8 mouse cellular contexts compared by ENCODE assay signal in the genomic region with DNA sequence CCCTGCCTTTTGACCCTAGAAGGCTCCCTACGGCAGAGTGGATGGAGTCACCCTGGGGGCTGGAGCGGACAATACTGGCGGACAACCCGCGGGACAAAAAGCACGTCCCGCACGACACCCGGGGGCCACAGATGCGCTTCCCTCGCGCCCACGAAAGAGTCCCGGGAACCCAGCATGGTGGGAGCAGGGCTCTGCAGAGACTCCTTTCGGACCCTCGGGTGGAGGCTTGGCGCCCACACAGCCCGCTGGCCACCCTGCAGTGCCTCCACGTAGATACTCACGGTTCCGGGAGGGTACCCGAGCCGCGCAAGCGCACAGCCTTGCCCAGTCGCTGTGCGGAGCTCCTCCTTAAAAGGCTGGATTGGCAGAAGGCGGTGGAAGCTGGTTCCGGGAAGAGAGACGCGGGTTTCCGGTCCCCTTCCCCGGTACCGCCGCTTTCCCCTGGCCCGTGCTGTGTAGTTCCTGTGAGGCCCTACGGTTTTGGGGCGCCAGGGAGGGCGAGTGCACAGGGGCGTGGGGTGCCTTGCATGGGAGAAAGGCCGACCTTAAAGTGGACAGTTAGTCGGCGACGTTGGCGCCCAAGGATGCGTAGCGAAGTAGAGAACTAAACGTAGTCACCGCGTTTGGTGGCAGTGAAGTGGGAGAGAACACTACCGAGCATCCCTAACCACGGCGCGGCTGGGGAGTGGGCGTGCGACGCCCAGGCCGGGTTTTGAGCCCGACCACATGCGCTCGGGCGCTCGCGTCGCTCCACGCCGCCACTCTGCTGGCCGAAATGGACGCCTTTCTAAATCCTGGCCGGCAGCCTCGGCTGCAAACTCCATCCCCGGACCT. TPM values are rescaled to one million over a fixed set of nuclear protein-coding genes. Genes with fewer than 3 reads are reported as not detected.
DNase-seq lines count a peak whose midpoint lies in the region; ATAC-seq and TF ChIP-seq lines count a peak whose summit lies in the region.

Gene Mettl21a, minus strand, starts transcription at position 362 of the 834 bp plus-strand sequence.

- peak within 1 kb of the TSS; percentile 91 for H3K27ac ChIP-seq in forebrain, embryonic 11.5 days (ENCODE audit: low read depth, low read length)
- peak within 1 kb of the TSS; percentile 97 for H3K27ac ChIP-seq in heart, embryonic 16.5 days (ENCODE audit: low read length)
- peak within 1 kb of the TSS; percentile 93 for H3K27ac ChIP-seq in liver, embryonic 16.5 days (ENCODE audit: low read length)
- peak within 1 kb of the TSS; percentile 98 for H3K27ac ChIP-seq in neural tube, embryonic 13.5 days (replicated peaks)
- H3K27ac ChIP-seq in testis, adult 2 months (ENCODE audit: control insufficient read depth, insufficient read depth, low read depth, low read length), result peak within 1 kb of the TSS; percentile 82

- peak; percentile 69 for TF ChIP-seq POLR2A in testis, adult 2 months (IDR thresholded peaks at IDR 0.05; ENCODE audit: control insufficient read depth, low read depth, low read length)

- under 1% methylated on average over 72 of the region's 72 CpGs for WGBS in forebrain, embryonic 11.5 days
- WGBS in heart, embryonic 16.5 days, result under 1% methylated on average over 72 of the region's 72 CpGs
- 0% methylated on average over 72 of the region's 72 CpGs for WGBS in liver, embryonic 16.5 days (ENCODE audit: insufficient replicate concordance)
- under 1% methylated on average over 72 of the region's 72 CpGs for WGBS in neural tube, embryonic 13.5 days

- H3K4me1 ChIP-seq in forebrain, embryonic 11.5 days (replicated peaks; ENCODE audit: control insufficient read depth, insufficient read depth, low read length), result peaks cover 4% of the 10 kb centered on the region; the same call in 1 of the 2 replicates
- H3K4me1 ChIP-seq in heart, embryonic 16.5 days (ENCODE audit: control insufficient read depth, insufficient read depth, low read length), result peaks cover 13% of the 10 kb centered on the region; the same call in 1 of the 2 replicates
- peaks cover 7% of the 10 kb centered on the region for H3K4me1 ChIP-seq in liver, embryonic 16.5 days (ENCODE audit: control insufficient read depth, low read depth, low read length)
- H3K4me1 ChIP-seq in neural tube, embryonic 13.5 days (replicated peaks), result peaks cover 24% of the 10 kb centered on the region
- H3K4me1 ChIP-seq in testis, adult 2 months (ENCODE audit: control insufficient read depth, insufficient read depth, low read length), result peaks cover 4% of the 10 kb centered on the region; the same call in 1 of the 2 replicates

- no peaks in the 10 kb centered on the region for H3K27me3 ChIP-seq in forebrain, embryonic 11.5 days (ENCODE audit: control insufficient read depth, insufficient read depth, low read length)
- no peaks in the 10 kb centered on the region for H3K27me3 ChIP-seq in heart, embryonic 16.5 days (ENCODE audit: control insufficient read depth, insufficient read depth, low read length)
- no peaks in the 10 kb centered on the region for H3K27me3 ChIP-seq in liver, embryonic 16.5 days (ENCODE audit: control insufficient read depth, insufficient read depth, low read depth, low read length)
- H3K27me3 ChIP-seq in neural tube, embryonic 13.5 days, result no peaks in the 10 kb centered on the region
- H3K27me3 ChIP-seq in testis, adult 2 months (ENCODE audit: control insufficient read depth, insufficient read depth, low read length), result no peaks in the 10 kb centered on the region

- ATAC-seq in forebrain, embryonic 11.5 days (replicated peaks; ENCODE audit: low FRiP score), result peak; percentile 94
- peak; percentile 91 for ATAC-seq in heart, embryonic 16.5 days (replicated peaks; ENCODE audit: extremely low read depth, insufficient read depth, low FRiP score)
- peak; percentile 92 for ATAC-seq in liver, embryonic 16.5 days (ENCODE audit: low read depth)
- ATAC-seq in neural tube, embryonic 13.5 days (ENCODE audit: low read depth), result peak; percentile 97

- H3K4me3 ChIP-seq in forebrain, embryonic 11.5 days (ENCODE audit: low read depth, low read length), result peak within 1 kb of the TSS; percentile 70
- H3K4me3 ChIP-seq in heart, embryonic 16.5 days (ENCODE audit: low read length), result peak within 1 kb of the TSS; percentile 88
- peak within 1 kb of the TSS; percentile 84 for H3K4me3 ChIP-seq in liver, embryonic 16.5 days (ENCODE audit: low read depth, low read length)
- peak within 1 kb of the TSS; percentile 85 for H3K4me3 ChIP-seq in neural tube, embryonic 13.5 days
- H3K4me3 ChIP-seq in testis, adult 2 months (ENCODE audit: control insufficient read depth, low read depth, low read length), result peak within 1 kb of the TSS; percentile 93

- peak within 1 kb of the TSS; percentile 97 for H3K9ac ChIP-seq in forebrain, embryonic 11.5 days (ENCODE audit: low read length)
- H3K9ac ChIP-seq in heart, embryonic 16.5 days (ENCODE audit: low read length), result peak within 1 kb of the TSS; percentile 95
- H3K9ac ChIP-seq in liver, embryonic 16.5 days (ENCODE audit: low read depth, low read length), result peak within 1 kb of the TSS; percentile 93
- H3K9ac ChIP-seq in neural tube, embryonic 13.5 days, result peak within 1 kb of the TSS; percentile 96

- H3K36me3 ChIP-seq in forebrain, embryonic 11.5 days (ENCODE audit: control insufficient read depth, insufficient read depth, low read length), result no peaks in the 10 kb centered on the region; the same call in 1 of the 2 replicates
- no peaks in the 10 kb centered on the region for H3K36me3 ChIP-seq in heart, embryonic 16.5 days (ENCODE audit: control insufficient read depth, insufficient read depth)
- no peaks in the 10 kb centered on the region for H3K36me3 ChIP-seq in liver, embryonic 16.5 days (ENCODE audit: control insufficient read depth, insufficient read depth)
- peaks cover 14% of the 10 kb centered on the region for H3K36me3 ChIP-seq in neural tube, embryonic 13.5 days
- H3K36me3 ChIP-seq in testis, adult 2 months (ENCODE audit: control insufficient read depth, insufficient read depth, low read length), result no peaks in the 10 kb centered on the region

- no peaks in the 10 kb centered on the region for H3K9me3 ChIP-seq in forebrain, embryonic 11.5 days (ENCODE audit: control insufficient read depth, low read length)
- H3K9me3 ChIP-seq in heart, embryonic 16.5 days (replicated peaks; ENCODE audit: control insufficient read depth, low read length), result no peaks in the 10 kb centered on the region
- no peaks in the 10 kb centered on the region for H3K9me3 ChIP-seq in liver, embryonic 16.5 days (replicated peaks; ENCODE audit: control insufficient read depth, low read length)
- no peaks in the 10 kb centered on the region for H3K9me3 ChIP-seq in neural tube, embryonic 13.5 days

- peak within 1 kb of the TSS; percentile 81 for H3K4me2 ChIP-seq in forebrain, embryonic 11.5 days (ENCODE audit: low read depth, low read length, severe bottlenecking)
- H3K4me2 ChIP-seq in heart, embryonic 16.5 days (ENCODE audit: low read depth, low read length), result peak within 1 kb of the TSS; percentile 91
- H3K4me2 ChIP-seq in liver, embryonic 16.5 days (ENCODE audit: low read depth, low read length), result peak within 1 kb of the TSS; percentile 90
- H3K4me2 ChIP-seq in neural tube, embryonic 13.5 days, result peak within 1 kb of the TSS; percentile 73

- peak; percentile 65 to 66 for DNase-seq in CD8-positive naive resting alpha-beta T cell, adult 2 months (ENCODE audit: low read depth in 2 of 2, low spot score in 2 of 2)
- peak; percentile 73 for DNase-seq in c-Kit-positive CD71-negative TER-119-negative erythroid progenitor cells, embryonic 14.5 days (ENCODE audit: low read depth)
- DNase-seq in forebrain, embryonic 11.5 days (ENCODE audit: low spot score), result peak; percentile 92
- peak; percentile 94 for DNase-seq in kidney, postnatal 36 days

- no peak; the same call in 1 of the 2 replicates for TF ChIP-seq CTCF in testis, adult 2 months (IDR thresholded peaks at IDR 0.05; ENCODE audit: control insufficient read depth, insufficient read depth, insufficient replicate concordance, low read depth, low read length)

RNA-seq across cellular contexts. Expression of gene Mettl21a, which starts in this region (rescaled TPM):
- polyA plus RNA-seq in forebrain, embryonic 11.5 days (2014; fragmentation: Nextera tagmentation; extraction: Ambion mirVana), result 20.8 and 22.8 TPM in 2 replicates
- polyA plus RNA-seq in heart, embryonic 16.5 days (2015; fragmentation: Nextera tagmentation; extraction: Ambion mirVana), result 14.4 and 14.9 TPM in 2 replicates
- 6.3 and 6.6 TPM in 2 replicates for polyA plus RNA-seq in liver, embryonic 16.5 days (2015; fragmentation: Nextera tagmentation; extraction: Ambion mirVana)
- 15.6 and 20.4 TPM in 2 replicates for polyA plus RNA-seq in neural tube, embryonic 13.5 days (2015; fragmentation: Nextera tagmentation; extraction: Ambion mirVana)
- polyA plus RNA-seq in testis, adult 2 months (2012; rRNA removed), result 3.1 and 4.4 TPM in 2 replicates

Comparison
In these comparisons a context has a peak if more than half of its experiments do, and no peak if none do; other contexts are left out.
1. Peak in every context shown above with its lines: DNase-seq, ATAC-seq, H3K4me3 ChIP-seq and H3K27ac ChIP-seq.